22 mouse cellular contexts compared by ENCODE assay signal in the genomic region with DNA sequence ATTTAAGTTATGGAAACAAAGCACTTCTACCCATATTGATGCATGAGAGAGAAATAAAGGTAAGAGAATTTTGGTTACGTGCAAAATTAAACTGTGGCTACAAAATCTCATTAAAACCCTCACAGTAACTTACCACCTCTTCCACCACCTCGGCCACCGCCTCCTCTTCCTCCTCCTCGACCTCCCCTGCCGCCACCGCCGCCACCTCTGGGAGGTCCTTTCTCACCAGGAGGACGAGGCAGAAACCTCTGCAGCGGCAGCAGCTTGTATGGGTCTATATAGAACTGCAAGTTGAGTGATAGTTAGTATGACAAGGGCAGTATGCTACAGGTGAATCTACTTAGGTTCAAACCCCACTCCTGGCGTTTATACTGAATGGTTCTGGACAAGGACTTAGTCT. TPM values are rescaled to one million over a fixed set of nuclear protein-coding genes. Genes with fewer than 3 reads are reported as not detected.
"Had no signal": no experiment of that assay in that cellular context is flagged by ENCODE, and none has a peak within 500 bp of the region (broad histone marks: within the 10 kb centered on the region; RNA-seq: fewer than 3 reads in every experiment).

No protein-coding gene starts in this region.

- DNase-seq: cerebellum, adult 8-10 months; cerebellum, adult 9-10 months; cerebellum, adult 9-11 months; cerebellum, postnatal 10 days; cerebellum, postnatal 14 days; cerebellum, postnatal 25 days; cerebellum, postnatal 36 days; embryo, embryonic 11 days; forebrain, postnatal 0 days; gastrocnemius, adult 2 months; gastrocnemius, postnatal 10 days; gastrocnemius, postnatal 14 days; gastrocnemius, postnatal 25 days; gastrocnemius, postnatal 36 days; heart, adult 18-20 months; heart, adult 2 months had no signal

RNA-seq across cellular contexts. Expression of gene Rrh, which starts 4.3 kb away (rescaled TPM):
- total RNA-seq: gastrocnemius, adult 18-20 months; gastrocnemius, adult 2 months; gastrocnemius, adult 8-10 months; gastrocnemius, postnatal 14 days; gastrocnemius, postnatal 25 days; gastrocnemius, postnatal 36 days; heart, adult 18-20 months; heart, adult 2 months had no signal

RNA-seq across cellular contexts. Expression of gene Cfi, which starts 9.0 kb away (rescaled TPM):
- total RNA-seq: common myeloid progenitor, adult 5-6 weeks; forebrain, postnatal 0 days; gastrocnemius, adult 2 months; gastrocnemius, adult 8-10 months; gastrocnemius, postnatal 14 days; gastrocnemius, postnatal 25 days; granulocyte monocyte progenitor cell, adult 5-6 weeks had no signal

RNA-seq across cellular contexts. Expression of gene Lrit3, which starts 22.9 kb away (rescaled TPM):
- total RNA-seq: common myeloid progenitor, adult 5-6 weeks; forebrain, postnatal 0 days; gastrocnemius, adult 18-20 months; gastrocnemius, adult 2 months; gastrocnemius, adult 8-10 months; gastrocnemius, postnatal 10 days; gastrocnemius, postnatal 14 days; gastrocnemius, postnatal 25 days; gastrocnemius, postnatal 36 days; gastrocnemius, postnatal 4 days; granulocyte monocyte progenitor cell, adult 5-6 weeks; heart, adult 18-20 months; heart, adult 2 months; heart, adult 8-10 months had no signal
